Mouse (Mus musculus) hindbrain, embryonic 13.5 days (tissue): ENCODE results near the gene Luc7l. TPM values are rescaled to one million over a fixed set of nuclear protein-coding genes. Genes with fewer than 3 reads are reported as not detected.

Experiments
- polyA plus RNA-seq: library from polyadenylated mRNA; unstranded; fragments of >200 nt; fragmentation: Nextera tagmentation; extraction: Ambion mirVana; gene quantifications from 2 replicates; pipeline ENCODE4 v1.2.1, GENCODE M21; 2015

Gene Luc7l
- polyA plus RNA-seq, 1 experiment from 2014 or later = 118 TPM

Other genes starting within 250 kb of the Luc7l start
- gene Rab11fip3, start 183.3 kb upstream of the Luc7l start, polyA plus RNA-seq = 28.7 and 29.5 TPM in 2 replicates
- 33.5 and 34.9 TPM in 2 replicates for gene Decr2, start 162.6 kb upstream of the Luc7l start, polyA plus RNA-seq
- gene Nme4, start 157.3 kb upstream of the Luc7l start, polyA plus RNA-seq = 29.8 and 31.6 TPM in 2 replicates
- gene Tmem8, start 139.6 kb upstream of the Luc7l start, polyA plus RNA-seq = 3.0 and 3.7 TPM in 2 replicates
- 177 and 178 TPM in 2 replicates for gene Mrpl28, start 129.4 kb upstream of the Luc7l start, polyA plus RNA-seq
- 8.5 and 9.7 TPM in 2 replicates for gene Axin1, start 114.2 kb upstream of the Luc7l start, polyA plus RNA-seq
- gene Pdia2, start 53.8 kb upstream of the Luc7l start, polyA plus RNA-seq = 0.30 and 0.36 TPM in 2 replicates
- 9.0 and 9.5 TPM in 2 replicates for gene Rgs11, start 49.9 kb upstream of the Luc7l start, polyA plus RNA-seq
- 65.7 and 75.1 TPM in 2 replicates for gene Arhgdig, start 45.1 kb upstream of the Luc7l start, polyA plus RNA-seq
- gene Fam234a, start 8.7 kb upstream of the Luc7l start, polyA plus RNA-seq = 30.8 and 31.4 TPM in 2 replicates
- 0.78 and 1.0 TPM in 2 replicates for gene Neurl1b, start 161.9 kb downstream of the Luc7l start, polyA plus RNA-seq